ENCODE assay signal across 16 mouse cellular contexts in the genomic region with DNA sequence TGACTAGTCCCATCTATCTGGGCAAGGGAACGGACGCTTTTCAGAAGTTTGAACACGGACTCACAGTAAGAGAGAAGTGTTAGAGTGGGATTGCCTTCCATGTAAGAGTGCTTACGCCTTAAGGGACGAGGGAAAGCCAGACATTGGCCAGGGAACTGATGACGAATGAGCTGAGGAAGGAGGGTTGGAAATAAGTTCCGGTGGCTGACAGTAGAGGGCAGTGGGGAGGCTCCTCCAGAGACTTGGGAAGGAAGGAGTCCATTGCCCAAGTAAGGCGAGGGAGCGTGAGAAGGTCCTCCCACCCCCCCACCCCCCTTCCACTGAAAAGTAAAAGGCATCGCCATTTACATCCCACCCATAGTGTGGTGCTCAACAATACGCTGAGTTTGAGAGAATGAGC.
DNase-seq lines count a peak whose midpoint lies in the region; TF ChIP-seq lines count a peak whose summit lies in the region.
"Had no signal": no experiment of that assay in that cellular context is flagged by ENCODE, and none has a peak within 500 bp of the region (broad histone marks: within the 10 kb centered on the region; RNA-seq: fewer than 3 reads in every experiment).

No protein-coding gene starts in this region.

- peak; percentile 54 for TF ChIP-seq CTCF in layer of hippocampus, adult 2 months (conservative IDR thresholded peaks at IDR 0.05)
- TF ChIP-seq CTCF in small intestine, adult 2 months (IDR thresholded peaks at IDR 0.05; ENCODE audit: extremely low read depth, insufficient read length, insufficient replicate concordance, low read depth, low read length) = peak; percentile 53; the same call in 1 of the 2 replicates

- peaks cover 14% of the 10 kb centered on the region for H3K36me3 ChIP-seq in small intestine, adult 2 months (ENCODE audit: control insufficient read depth, insufficient read depth, low read length)
- H3K36me3 ChIP-seq: embryonic facial prominence, embryonic 13.5 days; hindbrain, embryonic 12.5 days; kidney, embryonic 15.5 days; midbrain, embryonic 12.5 days had no signal

- no peaks in the 10 kb centered on the region for H3K27me3 ChIP-seq in small intestine, adult 2 months (ENCODE audit: control insufficient read depth, insufficient read depth, low read length)
- H3K27me3 ChIP-seq: embryonic facial prominence, embryonic 13.5 days; hindbrain, embryonic 12.5 days; kidney, embryonic 15.5 days; midbrain, embryonic 12.5 days had no signal

- H3K4me3 ChIP-seq in layer of hippocampus, adult 2 months = no peak overlapping the region
- H3K4me3 ChIP-seq in small intestine, adult 2 months (ENCODE audit: low read depth, low read length) = no peak overlapping the region
- H3K4me3 ChIP-seq: embryonic facial prominence, embryonic 13.5 days; hindbrain, embryonic 12.5 days; kidney, embryonic 15.5 days; midbrain, embryonic 12.5 days had no signal

- peaks cover 3% of the 10 kb centered on the region; the same call in 1 of the 2 replicates for H3K4me1 ChIP-seq in small intestine, adult 2 months (ENCODE audit: control insufficient read depth, insufficient read depth, insufficient read length, low read length)
- H3K4me1 ChIP-seq: embryonic facial prominence, embryonic 13.5 days; hindbrain, embryonic 12.5 days; kidney, embryonic 15.5 days; midbrain, embryonic 12.5 days had no signal

- 92% methylated on average over 11 of the region's 11 CpGs for WGBS in small intestine, adult 2 months

- no peak for TF ChIP-seq POLR2A in small intestine, adult 2 months (IDR thresholded peaks at IDR 0.05; ENCODE audit: low read depth, low read length)

- no peak overlapping the region for H3K27ac ChIP-seq in layer of hippocampus, adult 2 months
- H3K27ac ChIP-seq in small intestine, adult 2 months (ENCODE audit: insufficient read depth, low read depth, low read length) = no peak overlapping the region
- H3K27ac ChIP-seq: embryonic facial prominence, embryonic 13.5 days; hindbrain, embryonic 12.5 days; kidney, embryonic 15.5 days; midbrain, embryonic 12.5 days had no signal

- no peak for DNase-seq in layer of hippocampus, adult 2 months (ENCODE audit: low spot score in 2 of 2)
- no peak for DNase-seq in layer of hippocampus, adult 11-12 months (ENCODE audit: low spot score)
- DNase-seq in lung, postnatal 10 days = peak; percentile 25
- DNase-seq in lung, postnatal 4 days = no peak
- DNase-seq in WW6 (ENCODE audit: low read depth, low spot score) = peak; percentile 11
- no peak for DNase-seq in urinary bladder, postnatal 36 days (ENCODE audit: low spot score in 2 of 2)
- DNase-seq in cerebellum, postnatal 25 days = no peak
- DNase-seq: adrenal gland, adult 8-10 months; cerebellum, adult 11-12 months; right cerebral cortex, postnatal 4 days; thymus, adult 2 months had no signal

Comparison
In these comparisons a context has a peak if more than half of its experiments do, and no peak if none do; other contexts are left out.
1. DNase-seq: peak in lung, postnatal 10 days (single experiment) and WW6 (single experiment); none in layer of hippocampus, adult 2 months (0 of 2), layer of hippocampus, adult 11-12 months (single experiment), lung, postnatal 4 days (0 of 2), urinary bladder, postnatal 36 days (0 of 2) and cerebellum, postnatal 25 days (0 of 2).